Mouse (Mus musculus): ENCODE measurements around the gene Kif3a.
A peak's percentile ranks its signal among the peaks of the same experiment; 100 is the strongest.

Kif3a gene

DNA sequence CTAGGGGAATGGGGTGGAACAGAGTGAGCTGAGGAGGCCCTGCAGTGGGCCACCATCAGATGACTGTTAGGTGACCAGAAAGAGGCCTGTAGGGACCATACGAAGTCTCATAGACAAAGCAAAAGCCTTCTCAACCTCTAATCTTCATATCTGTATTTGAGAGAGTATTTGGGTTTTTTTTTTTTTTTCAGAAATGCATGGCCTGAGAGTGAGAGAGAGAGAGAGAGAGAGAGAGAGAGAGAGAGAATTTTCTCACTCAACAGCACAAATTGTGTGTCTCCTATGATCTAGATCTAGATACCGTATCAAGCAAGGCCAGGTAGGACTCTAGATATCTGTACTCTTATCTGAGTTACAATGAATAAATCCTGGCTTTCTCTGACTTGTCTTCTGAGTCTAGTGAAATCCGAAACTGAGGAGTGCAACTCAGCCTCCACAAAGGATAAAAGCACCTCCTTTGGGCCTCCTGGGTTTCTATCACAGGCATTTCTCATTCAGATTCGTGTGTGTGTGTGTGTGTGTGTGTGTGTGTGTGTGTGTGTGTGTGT, 50.5 kb downstream of the Kif3a start:
- no peak for DNase-seq

DNA sequence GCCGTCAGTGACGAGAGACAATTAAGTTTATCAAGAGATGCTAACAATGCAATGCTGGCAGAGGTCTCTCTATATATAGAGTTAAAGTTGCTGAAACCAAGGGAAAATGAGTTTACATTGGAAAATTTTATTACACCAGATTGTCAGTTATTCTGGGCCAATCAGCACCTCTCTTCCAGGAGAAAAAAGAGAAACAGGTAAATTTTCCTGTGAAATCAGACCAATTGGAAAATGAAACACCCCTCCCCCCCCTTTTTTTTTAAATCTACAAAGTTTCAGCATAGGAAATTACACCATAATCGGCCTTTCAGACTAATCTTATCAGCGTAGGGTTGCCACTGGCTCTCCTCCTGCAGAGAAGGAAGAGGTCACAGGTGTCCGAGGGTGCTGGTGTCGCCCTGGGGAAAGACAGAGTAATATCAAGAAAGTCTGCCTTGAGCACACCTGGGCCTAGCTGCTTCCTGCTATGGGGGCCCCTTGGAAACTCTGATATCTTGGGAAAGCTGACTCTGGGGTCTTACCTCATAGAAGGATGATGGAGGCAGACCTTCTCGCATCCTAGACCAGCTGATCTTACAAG, 51.5 kb downstream of the Kif3a start, which contains the start of gene Il4:
Gene Il4 (minus strand): TSS at position 51 of the 580 bp plus-strand sequence.
- DNase-seq, result no peak

DNA sequence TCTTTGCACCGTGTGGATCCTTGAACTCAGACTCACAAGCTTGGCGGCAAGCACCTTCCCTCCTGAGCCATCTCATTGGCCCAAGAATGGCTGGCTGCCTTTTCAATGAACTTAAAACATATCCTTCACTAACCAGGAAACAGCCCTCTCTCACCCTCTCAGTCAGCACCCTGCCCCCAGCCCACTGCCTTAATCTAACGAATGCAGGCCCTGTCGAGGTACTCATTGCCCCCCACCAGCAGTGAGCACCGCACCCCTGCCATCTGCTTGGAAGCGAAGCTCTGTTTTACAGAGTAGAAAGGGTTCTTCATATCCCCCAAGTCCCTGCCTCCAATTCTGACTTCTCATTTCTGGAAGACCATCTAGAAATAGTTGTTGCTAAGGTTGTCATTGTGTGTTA, 52.2 kb downstream of the Kif3a start:
- no peak for DNase-seq

DNA sequence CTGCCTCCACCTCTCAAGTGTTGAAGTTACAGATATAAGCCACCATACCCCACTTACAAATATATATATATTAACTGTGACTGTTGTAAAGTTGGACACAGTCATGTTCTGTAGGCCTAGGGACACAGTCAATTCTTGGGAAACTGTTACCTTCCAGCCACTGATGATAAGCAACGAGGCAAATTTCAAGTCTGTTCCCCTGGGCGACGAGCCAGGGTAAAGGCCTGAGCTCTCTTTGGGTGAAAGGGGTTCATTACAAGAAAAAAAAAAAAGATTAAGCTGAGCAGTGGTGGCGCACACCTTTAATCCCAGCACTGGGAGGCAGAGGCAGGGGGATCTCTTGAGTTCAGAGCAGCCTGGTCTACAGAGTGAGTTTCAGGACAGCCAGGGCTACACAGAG, 52.9 kb downstream of the Kif3a start:
- DNase-seq, result no peak

DNA sequence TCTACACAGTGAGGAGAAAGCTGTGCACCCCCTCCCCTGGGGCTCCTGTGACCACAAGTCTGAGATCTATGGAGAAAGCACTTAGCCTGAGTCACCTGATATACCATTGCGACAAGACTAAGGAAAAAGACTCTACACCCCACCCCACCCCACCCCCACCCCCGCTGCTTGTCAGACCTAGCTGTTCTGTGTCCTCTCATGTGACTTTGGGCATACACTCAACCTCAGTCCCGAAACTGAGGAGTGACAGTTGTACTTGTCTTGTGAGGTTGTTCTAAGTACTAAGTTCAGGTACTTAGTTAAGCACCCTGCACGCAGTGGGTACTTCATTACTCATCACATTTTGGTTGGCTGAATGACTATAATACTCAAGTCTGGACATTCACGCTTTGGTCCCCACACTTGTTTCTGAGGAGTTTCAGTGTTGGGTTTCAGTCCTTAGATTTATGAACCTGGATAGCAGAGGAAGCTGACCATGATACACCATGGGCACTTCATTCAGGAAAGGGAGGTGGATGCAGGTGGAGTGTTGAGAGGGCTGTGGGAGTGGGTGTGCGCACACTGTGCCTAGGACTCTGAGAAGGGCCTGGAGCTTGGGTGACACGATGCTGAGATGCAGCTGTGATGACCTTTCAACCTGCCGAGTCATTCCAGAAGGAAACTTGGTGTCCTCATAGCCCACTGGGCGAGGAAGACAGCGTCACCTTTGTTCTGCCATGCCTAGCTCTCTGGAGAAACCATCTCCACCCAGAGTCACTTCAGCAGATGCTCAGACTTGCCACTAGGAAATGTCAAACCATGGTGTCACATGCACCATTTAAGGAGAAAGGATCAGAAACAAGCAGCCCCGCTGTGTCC, 54.6 kb downstream of the Kif3a start:
- DNase-seq, result no peak

DNA sequence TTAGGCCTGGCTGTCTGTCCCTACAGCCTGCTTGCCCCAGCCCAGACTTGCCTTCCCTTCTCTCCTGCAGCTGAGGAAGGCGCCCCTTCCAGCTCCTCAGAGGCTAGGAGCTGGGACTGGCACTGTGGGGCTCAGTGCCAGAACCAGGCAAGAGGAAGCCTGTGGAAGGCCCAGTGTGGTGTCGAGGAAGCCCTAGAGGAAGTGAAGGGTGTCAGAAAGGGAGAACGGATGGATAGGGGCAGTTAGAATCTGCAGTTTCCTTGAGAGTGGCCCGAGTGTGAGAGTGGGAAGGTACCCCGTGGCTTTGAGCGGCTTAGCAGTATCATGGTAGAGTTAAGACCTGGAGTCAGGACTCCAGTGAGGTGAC, 55.2 kb downstream of the Kif3a start:
- no peak for DNase-seq

DNA sequence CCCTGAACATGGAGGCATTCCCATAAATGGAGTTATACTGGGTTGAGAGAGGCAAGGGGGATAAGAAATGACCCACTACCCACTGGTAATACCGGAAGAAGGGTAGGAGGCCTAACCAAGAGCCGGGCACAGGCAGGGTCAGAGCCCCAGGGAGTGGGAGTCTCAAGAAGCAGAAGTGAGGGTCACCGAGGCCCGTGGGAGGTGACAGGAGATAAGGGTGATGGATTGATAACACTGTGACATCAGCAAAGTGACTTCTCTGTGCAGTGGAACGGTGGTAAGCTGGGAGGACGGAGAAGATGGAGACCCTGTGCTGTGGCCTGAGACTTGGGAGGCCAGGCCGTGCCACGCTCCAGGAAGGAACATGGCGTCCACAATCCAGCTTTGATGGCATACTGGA, 56.4 kb downstream of the Kif3a start:
- no peak for DNase-seq

DNA sequence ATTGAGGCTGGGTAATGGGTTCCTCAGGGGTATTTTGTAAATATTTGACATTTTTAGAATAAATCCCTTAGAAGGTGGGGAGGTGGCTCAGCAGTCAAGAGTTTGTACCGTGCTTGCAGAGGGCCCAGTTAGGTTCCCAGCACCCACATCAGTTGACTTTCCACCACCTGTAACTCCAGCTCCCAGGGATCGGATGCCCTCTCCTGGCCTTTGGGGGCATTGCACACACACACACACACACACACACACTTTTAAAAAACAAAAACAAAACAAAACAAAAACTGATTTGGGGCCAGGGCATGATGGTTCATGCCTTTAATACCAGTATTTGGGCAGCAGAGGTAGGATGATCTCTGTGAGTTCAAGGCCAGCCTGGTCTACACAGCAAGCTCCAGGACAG, 56.9 kb downstream of the Kif3a start:
- DNase-seq, result no peak

DNA sequence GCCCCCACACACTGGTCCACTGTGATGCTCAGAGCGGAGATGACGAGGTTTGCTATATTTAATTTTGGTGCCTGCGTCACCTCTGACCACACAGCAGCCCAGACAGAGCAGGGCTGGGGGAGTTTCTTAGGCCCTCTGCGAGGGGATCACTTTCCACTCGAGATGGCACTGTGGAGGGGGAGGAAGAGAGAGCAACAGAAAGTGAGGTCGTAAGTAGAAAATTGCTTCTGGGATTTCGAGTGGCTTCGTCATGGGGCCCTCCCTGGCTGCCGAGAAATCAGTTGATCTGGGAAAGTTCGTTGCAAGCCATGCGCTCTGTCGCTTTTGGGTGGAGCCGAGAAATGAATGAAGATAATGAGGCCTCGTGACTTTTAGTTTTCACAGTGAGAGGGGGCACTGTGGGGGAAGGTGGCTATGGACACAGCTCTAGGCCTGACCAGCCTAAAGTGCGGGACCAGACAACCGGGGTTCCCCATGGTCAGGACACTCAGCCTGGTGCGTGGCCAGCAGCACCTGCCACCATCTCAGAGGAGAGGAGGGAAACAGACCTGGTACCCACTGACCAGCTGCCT, 59.7 kb downstream of the Kif3a start:
- no peak for DNase-seq

DNA sequence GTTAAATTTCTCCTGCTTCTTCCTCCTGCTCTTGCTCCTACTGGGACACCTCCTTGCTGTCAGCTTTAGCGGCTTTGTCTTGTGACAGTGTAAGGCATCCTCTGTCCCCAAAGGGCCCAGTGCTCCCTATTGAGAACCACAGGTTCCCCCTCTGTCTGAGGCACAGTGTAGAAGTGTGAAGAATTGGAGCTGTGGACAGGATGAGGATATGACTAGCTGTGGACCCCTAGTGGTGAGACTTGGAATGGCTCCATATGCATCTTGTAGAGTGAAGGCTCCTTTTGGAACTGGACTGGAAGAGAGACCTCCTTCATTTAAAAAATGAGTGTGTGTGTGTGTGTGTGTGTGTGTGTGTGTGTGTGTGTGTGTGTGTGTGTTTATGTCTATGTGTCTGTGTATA, 60.7 kb downstream of the Kif3a start:
- peak; percentile 70 for DNase-seq

DNA sequence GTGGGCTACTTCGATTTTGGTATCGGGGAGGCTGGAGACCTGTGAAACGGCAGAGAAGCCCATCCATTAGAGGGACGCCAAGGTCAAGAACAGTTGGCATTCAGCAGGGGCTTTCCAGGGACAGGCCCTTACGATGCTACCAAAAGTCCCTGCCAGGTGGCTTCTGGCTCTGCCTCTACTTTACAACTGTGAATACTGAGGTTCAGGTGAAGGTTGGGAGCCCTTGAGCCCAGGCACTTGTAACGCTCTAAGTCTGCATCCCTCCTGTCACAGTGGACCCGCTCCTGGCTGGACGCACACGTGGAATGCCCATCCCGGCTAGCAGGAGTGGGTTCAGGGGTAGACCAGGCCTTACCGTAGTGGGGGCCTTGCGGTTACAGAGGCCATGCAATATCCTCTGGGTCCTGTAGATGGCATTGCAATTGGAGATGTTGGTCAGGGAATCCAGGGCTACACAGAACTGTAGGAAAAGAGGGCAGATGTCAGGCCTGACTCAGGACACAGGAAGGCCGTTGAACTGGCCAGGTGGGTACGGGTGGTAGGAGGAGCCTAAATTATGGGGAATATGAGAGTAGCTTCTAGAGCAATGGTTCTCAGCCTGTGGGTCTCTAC, 65.0 kb downstream of the Kif3a start:
- DNase-seq, result no peak

DNA sequence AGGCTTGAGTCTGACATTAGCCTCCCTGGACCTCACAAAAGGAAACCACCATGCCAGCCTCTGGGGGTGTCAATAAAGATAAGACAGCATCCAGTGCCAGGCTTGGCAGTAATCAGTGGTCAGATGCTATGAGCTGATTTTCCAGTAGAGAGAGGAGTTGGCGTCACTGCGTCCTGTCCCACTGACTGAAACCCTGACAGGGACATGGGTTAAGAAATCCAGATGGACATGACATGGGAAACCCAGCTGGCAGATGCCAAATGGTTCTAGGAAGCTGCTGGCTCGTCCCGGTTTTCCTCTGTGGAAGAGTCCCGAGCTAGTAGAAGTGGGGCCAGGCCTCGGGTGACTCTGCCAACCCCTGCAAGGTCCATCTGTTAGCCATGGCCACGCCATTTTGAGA, 66.5 kb downstream of the Kif3a start:
- no peak for DNase-seq

DNA sequence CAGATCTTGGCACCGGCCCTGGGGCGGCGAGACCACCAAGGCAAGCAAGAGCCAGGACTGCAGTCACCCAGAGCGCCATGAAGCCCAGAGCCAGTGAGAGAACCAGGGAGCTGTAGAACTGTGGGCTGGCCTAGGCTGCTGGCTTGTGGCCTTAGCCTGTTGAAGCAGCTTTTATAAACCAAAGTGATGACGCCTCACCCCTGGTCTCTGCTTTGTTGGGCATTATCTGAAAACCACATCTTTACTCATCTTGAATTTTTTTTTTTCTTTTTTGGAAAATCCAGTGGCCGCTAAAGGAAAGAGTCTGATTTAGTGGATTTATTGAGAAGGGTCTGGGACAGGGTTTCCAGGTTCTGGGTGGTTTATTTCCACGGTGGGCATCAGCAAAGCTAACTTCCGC, 67.4 kb downstream of the Kif3a start, which contains the start of gene Il13:
Gene Il13 (minus strand): TSS at position 147 of the 400 bp plus-strand sequence.
- DNase-seq, result no peak

DNA sequence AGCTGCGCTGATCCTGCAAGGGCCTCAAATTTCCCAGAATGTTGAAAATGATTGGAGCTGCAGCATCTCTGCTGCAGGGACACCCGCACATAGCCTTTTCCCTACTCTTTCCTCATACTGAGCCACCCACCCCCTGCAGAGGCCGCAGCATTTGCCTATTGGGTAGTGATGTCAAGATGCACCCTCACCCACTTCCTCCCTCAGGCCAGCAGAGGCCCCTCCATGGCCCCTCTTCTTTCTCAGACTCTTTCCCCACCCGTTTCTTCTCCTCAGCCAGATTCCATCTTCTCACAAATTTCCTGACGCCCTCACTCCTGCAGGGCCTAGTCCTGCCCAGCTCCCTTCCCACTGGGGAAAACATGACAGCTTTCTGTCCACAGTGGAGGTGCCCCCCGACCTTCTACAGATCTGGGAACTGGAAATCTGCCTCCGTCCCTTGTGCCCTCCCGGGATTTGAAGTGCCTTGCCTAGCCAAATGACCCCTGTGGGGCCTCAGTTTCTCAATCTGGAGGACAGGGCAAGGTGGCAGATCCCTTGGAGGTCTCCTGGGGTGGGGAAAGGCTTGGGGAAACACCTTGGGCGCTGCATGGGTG, 68.5 kb downstream of the Kif3a start:
- DNase-seq, result no peak

DNA sequence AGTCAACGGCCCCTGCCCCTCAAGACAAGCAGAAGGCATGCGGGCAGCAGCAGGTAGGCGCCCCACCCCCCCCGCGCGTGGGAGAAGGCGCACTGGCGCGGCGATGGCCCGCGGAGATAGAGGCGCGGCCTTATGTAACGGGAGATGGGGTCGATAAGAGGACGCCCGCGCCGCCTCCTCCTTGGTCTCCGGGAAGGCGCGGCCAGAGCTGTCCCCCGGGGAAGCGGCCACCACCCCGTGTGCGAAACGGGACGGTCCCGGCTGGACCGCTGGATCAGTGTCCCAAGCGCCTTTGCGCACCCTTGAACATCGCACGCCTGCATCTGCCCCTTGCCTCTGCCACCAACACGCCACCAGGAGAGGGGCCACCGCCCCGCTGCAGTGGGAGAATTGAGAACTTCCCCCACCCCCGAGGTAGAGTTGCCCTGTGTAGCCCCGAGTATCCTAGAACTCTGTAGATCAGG, 69.0 kb downstream of the Kif3a start:
- DNase-seq, result no peak

DNA sequence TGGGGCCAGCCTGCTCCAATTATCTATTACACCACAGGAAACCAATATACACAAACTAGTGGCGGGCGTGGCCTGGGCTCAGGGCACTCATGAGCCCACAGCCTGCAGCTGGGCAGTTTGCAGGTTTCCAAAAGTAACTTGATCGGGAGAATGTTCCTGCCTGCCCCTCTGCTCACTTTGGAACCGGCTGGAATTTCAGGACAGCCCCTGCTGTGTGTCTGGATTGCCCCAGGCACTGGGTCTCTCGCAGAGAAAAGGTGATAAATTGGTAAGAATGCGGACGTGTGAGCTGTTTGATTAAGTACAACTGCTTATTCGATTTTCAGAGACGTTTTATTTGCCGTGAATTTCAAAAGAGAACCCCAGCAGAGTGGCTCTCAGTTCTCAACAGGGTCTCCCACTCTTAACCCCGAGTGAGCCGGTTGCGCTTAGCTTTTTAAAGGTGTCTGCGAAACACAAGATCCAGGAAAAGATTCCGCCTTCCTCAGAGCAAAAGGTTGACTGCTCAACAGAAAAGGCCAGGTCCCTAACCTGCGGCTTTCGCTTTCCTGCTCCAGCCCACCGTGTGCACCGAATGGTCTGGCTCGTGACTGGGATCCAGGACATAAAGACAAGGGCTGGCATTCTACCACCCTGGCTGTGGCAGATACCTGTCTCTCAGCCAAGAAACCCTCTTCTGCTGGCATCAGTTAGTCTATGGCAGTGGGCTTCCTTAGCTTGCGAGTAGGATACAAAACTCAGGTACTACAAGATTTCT, 70.0 kb downstream of the Kif3a start:
- no peak for DNase-seq

DNA sequence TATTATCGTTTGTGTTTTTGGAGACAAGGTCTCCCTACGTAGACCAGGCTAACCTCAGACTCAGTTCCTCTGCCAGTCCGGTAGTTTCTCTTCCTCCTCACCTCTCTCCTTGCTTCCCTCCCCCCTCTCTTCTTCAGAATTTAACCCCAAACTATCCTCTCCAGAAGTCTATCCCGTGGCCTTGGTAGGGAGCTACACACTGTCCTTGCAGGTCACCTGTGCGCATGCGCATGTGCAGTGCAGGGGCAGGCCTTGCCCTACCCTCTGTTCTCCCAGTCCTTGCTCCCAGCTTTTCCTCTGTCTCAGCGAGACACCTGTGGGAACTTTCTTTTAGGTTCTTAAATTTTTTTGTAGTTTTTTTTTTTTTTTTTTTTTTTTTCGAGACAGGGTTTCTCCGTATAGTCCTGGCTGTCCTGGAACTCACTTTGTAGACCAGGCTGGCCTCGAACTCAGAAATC, 70.7 kb downstream of the Kif3a start:
- DNase-seq, result no peak

DNA sequence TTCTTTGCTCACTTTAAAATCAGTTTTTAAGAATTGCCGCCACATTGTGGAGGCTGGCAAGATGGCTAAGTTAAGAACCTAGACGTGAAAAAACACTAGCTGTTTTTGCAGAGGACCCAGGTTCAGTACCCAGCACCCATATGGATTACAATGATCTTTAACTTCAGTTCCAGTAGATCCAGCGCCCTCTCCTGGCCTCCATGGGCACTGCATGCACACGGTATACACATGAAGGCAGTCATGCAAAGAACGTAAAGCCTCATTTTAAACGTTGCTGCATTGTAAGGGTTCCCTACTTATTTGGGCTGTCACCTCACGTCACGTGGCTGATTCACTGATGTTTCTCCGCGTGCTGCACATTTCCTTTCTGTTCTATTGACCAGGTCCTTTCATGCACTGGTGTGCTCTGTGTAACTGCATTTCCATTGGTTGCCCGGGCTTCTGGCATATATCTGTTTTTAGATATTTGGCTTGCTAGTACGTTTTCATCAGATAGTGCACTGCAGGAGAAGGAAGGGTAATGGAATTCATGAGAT, 75.6 kb downstream of the Kif3a start:
- DNase-seq, result no peak

DNA sequence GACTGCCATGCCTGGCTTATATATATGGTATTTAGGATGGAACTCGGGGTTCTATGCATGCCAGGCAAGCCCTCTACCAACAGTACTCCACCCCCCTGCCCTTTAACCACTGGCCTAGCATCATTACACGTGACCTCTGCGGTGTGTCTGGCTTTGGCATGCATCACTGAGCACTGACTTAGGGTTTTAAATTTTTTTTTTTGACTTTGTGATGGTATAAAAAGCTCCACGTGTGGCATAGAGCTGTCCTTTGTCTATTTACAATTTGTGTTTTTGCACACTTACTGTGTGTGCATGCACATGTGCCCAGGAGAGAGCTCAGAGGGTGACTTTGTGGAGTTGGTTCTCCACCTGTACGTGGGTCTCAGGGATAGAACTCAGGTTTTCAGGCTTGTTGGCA, 76.8 kb downstream of the Kif3a start:
- no peak for DNase-seq

DNA sequence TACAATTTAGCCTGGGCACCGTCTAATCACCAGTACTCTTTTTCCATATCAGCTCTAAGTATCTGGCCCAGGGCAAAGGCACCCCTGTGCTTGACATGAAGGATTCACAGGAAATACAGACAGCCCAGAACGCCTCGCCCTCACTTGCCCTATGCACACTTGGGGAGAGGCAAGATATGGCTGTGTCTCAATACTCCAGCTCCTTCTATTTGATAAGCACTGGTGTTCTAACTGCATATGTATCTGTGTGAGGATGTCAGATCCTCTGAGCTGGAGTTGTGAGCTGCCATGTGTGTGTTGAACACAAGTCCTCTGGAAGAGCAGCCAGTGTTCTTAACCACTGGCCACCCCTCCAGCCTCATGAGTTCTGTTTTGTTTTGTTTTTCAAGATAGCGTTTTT, 84.3 kb downstream of the Kif3a start:
- DNase-seq, result no peak

Measured in kidney, adult 18-20 months (tissue).